Mouse (Mus musculus): Measurements from ENCODE around the gene Timm17b.
A peak's percentile ranks its signal among the peaks of the same experiment; 100 is the strongest.

Gene Timm17b

DNA sequence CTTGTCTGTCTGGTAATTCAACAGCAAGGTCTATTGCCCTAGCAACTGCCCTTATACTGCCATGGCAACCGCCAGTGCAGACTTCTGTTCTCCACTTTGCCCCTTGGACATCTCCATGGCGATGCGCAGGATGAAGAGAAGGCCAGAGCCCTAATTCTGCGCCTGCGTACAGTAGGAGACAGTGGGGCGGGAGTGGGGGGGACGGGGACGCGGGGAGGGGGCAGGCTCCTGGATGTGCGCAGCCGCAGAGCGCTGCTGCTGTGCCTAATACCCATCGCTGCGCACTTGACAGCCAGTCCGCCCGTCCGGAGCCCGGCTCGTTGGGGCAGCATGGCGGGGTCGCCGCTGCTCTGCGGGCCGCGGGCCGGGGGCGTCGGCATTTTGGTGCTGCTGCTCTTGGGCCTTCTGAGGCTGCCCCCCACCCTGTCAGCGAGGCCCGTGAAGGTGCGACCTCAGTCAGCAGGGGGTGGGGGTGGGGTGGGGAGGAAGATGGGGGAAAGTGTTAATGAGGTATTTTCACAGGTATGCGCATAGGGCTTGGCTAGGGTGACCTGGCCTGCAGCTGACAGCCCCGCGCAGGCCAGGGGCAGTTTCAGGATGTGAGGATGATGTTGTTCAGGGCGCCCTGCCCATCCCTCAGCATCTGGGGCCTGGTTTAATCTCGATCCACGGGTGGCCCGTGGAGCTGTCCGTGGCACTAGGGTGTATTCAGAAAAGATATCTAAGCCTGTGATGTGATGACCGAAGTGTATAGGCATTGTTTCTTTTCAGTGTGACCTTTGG is 20.6 kb downstream of the Timm17b start, which contains the start of gene Pcsk1n:
TSS of gene Pcsk1n (plus strand) at position 222 of the 783 bp plus-strand sequence.
- DNase-seq (ENCODE audit: low spot score in 2 of 2), result no peak

DNA sequence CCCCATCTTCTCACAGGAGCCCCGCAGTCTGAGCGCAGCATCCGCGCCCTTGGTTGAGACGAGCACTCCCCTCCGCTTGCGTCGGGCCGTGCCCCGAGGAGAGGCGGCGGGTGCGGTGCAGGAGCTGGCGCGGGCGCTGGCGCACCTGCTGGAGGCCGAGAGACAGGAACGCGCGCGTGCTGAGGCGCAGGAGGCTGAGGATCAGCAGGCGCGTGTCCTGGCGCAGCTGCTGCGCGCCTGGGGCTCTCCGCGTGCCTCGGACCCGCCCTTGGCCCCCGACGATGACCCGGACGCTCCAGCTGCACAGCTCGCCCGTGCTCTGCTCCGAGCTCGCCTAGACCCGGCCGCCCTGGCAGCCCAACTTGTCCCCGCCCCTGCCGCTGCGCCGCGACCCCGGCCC is 22.9 kb downstream of the Timm17b start:
- DNase-seq (ENCODE audit: low spot score in 2 of 2), result no peak

DNA sequence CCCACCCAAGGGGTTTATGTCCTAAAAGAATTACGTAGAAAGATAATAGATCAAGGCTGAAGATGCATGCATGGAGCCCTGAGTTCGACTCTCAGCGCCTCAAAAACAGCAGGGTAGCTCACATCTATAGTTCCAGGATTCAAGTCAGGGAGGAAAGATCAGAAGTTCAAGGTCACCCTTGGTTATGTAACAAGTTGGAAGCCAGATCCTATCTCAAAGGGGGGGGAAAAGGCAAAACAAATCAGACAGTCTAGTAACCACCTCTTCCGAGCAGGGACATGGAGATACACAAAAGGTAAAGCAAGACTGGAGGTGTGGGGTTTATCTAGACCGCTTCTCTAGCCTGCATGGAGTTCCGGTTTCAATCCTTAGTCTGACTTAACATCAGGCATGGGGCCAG is 27.1 kb downstream of the Timm17b start:
- no peak for DNase-seq (ENCODE audit: low spot score in 2 of 2)

DNA sequence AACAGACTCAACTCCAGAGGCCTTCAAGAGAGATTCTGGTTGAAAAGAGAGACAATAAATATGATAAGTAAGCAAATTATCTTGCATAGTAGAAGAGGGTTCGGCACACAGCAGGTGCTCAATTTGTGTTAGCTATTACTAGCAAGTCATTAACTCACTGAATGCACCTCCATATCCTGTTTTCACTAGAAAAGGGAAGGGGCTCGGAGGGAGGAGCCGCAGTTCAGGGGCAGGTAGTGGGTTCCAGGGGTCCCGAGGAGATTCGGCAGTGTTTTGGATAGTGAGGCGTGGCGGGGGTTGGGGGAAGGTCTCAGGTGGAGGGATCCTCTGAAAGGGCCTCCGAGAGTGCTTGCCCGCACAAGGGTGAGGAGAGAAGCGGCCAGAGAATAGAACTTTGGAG is 28.0 kb downstream of the Timm17b start:
- no peak for DNase-seq (ENCODE audit: low spot score in 2 of 2)

DNA sequence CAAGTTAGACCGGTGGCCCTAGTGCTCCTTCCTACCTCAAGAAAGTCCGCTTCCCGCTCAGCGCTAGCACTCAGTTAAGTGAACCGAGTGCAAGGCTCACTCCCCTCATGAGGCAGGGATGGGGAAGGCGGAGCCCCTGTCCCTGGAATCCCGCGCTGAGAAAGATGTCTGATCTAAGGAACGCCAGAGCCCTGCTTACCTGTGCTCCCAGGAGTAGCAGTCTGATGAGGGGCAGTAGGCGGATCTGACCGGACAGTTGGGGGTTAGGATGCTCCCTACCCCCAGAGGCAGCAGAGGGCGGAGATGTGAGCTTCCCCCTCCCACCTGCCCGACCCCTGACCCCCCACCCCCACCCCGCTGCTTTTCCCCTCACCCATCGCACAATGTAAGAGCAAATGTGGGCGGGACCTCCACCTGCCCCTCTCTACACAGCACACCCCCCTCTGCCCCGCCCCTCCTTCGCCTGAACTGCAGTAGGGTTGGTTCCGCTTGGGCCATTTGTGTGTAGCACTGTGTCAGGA is 29.2 kb downstream of the Timm17b start, which contains the start of gene Eras:
TSS of gene Eras (minus strand) at position 338 of the 521 bp plus-strand sequence.
- no peak for DNase-seq (ENCODE audit: low spot score in 2 of 2)

DNA sequence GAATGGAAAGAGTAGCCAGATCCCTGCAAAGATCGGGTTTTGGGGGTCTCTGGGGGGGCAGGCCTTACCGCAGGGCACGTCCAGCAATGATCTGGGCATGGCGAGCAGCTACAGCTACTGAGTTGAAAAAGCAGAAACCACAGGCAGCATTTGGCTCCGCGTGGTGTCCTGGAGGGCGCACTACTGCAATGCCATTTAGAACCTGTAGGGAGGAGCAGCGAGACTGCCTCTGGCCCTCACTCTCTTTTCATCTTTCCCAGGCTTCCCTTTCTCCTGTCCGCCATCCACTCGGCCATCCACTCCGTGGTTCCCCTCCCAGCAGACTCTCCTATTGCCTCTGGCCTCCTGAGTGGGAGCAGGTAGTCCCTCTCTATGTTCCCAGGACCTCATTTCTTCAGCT is 37.7 kb downstream of the Timm17b start:
- no peak for DNase-seq (ENCODE audit: low spot score in 2 of 2)

DNA sequence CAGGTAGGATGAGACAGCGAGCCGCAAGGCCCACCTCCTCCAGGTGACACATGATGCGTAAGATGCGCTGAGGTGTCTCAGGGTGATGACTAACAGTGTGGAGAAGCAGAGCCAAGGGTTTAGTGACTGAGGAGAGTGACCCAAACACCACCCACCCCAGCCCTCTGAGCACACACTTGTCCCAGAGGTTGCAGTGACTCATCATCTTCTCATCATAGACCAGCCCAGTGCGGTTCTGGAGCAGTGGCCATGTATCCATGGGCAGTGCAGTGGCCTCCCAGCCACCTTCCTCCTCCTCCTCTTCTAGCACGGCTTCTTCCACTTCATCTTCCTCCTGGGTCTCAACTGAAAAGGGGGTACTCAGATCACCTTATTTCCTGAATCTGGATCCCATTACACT is 38.5 kb downstream of the Timm17b start:
- DNase-seq (ENCODE audit: low spot score in 2 of 2), result no peak

DNA sequence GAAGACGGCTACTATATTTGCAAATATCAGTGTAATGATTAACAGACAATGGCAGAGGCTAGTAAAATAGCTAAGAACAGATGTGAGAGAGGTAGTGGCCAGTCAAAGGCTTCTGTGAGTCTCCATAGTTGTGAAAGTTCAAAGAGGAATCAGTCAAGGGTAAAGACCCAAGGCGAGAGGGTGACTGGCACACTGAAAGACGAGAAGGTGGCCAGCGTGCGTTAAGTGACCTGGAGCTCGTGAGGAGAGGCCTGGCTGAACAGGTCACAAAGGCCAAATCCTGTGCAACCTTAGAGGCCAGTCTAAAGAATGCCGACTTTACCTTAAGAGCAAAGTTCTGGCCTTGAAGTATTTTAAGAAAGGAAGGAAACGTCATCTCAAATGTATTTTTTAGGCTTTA is 46.5 kb downstream of the Timm17b start:
- no peak for DNase-seq (ENCODE audit: low spot score in 2 of 2)

DNA sequence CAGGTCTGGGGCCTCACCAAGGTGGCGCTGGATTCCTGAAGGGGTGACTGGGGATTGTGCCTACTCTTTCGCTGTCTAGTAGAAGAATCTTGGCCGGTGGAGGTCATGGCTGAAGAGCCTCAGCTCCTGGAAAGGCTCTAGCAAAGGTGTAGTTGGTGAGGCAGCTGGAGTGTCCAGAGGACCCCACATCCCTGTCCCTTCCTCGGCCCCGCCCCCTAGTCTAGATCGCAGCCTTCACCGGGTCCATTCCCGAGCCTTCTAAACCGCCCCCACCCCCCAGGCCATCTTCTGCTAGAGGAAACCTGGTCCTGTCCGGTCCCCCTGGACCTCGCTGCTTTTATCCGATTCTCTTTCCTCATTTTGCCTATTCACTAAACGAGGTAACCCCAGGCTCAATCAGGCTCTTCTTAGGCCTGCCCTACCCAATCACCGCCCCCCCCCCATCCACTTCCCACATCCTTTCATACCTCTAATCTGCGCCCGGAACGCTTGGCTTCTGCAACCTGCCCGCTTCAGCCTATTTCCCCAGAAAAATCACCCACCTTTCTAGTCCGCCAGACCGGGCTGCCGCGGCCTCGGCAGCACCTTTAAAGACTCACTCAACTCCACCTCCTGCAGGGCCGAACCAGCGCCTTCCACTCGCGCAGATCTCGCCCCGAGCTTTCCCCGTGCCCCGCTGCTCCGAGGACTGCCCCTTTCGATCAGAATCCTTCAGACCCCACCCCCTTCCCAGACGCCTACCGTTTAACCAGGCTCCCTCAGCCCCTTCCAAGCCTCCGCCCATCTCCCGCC is 48.1 kb downstream of the Timm17b start, which contains the start of gene Hdac6:
TSS of gene Hdac6 (minus strand) at position 782 of the 792 bp plus-strand sequence.
- DNase-seq (ENCODE audit: low spot score in 2 of 2), result no peak

DNA sequence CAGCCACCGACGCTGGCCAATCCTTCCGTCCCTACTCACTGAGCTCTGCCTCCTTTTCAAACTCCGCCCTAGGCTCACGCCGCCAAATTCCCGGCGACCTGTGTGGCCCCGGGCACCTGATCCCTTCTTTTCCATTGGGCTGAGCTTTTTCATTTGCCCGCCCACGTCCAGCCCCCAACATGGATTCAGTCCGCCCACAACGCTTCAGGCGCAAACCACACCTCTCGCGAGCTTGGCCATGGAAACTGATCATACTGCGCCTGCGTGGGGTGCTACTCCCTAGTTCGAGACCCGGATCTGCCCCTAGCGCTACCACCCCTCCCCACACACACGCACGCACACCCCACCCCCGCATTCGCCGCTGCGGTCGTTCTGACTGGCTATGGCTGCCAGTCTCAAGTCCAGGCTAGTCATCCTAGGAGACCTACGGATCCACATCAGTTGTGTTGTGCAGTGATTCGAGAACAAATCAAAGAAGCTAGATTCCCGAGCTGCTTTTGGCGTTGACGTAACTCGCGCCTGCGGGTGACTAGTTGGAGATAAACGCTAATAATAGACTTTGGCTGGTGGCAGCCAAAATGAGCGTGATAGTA is 48.8 kb downstream of the Timm17b start:
- peak; percentile 87 to 94 for DNase-seq (ENCODE audit: low spot score in 2 of 2)

DNA sequence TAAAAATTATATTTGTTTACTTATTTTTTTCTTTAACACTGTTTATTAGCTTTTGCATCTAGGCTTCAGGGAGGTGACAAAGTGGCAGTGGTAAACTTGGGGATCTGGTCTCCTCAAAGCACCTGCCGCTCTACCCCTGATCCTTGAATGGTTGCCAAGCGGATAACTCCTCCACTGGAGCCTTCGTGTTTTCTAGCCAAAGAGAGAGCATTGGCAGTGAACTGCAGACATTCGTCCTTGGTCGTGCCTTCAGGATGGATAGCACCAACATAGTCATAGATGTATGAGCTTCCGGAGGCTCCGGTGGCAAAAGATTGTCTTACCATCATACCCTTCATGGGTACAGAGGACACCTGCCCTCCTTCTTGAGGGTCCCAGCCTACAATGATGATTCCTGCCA is 50.9 kb downstream of the Timm17b start:
- no peak for DNase-seq (ENCODE audit: low spot score in 2 of 2)

All from urinary bladder, postnatal 36 days (tissue).